Mouse (Mus musculus): ENCODE results near the gene Srebf1.

GRCm38 (mm10) chr11:60176975-60177657 is 45.3 kb downstream of the Srebf1 start:
- TF ChIP-seq POLR2A (IDR thresholded peaks at IDR 0.05; ENCODE audit: extremely low read depth, insufficient read depth, low read length) (no peak), CTCF (IDR thresholded peaks at IDR 0.05; ENCODE audit: low read depth, low read length) (no peak)

Data from liver, adult 2 months (tissue).